Mouse (Mus musculus) forebrain, embryonic 10.5 days (tissue): ENCODE measurements around the gene Gsto1. TPM values are rescaled to one million over a fixed set of nuclear protein-coding genes. Genes with fewer than 3 reads are reported as not detected.

Source experiments
- DNase-seq: peaks from one replicate; pipeline ENCODE4 v3.0.0-alpha.2; 2017; ENCODE audit warnings: low spot score; ENCODE audit errors: extremely low spot score
- H3K27ac ChIP-seq: fragments of 300-500 bp; sonication (generic); 2 replicates; pipeline ENCODE4 v1.5.1; 2016; ENCODE audit warnings: mild to moderate bottlenecking
- H3K27me3 ChIP-seq: fragments of 300-500 bp; sonication (generic); 2 replicates; pipeline ENCODE4 v1.6.1; 2016; ENCODE audit warnings: mild to moderate bottlenecking; ENCODE audit not compliant: poor library complexity, severe bottlenecking
- H3K36me3 ChIP-seq: fragments of 300-500 bp; sonication (generic); replicated peaks from 2 replicates; pipeline ENCODE4 v1.6.1; 2016; ENCODE audit warnings: mild to moderate bottlenecking, moderate library complexity
- H3K4me1 ChIP-seq: fragments of 300-500 bp; sonication (generic); 2 replicates; pipeline ENCODE4 v1.6.1; 2016
- H3K4me3 ChIP-seq: fragments of 300-500 bp; sonication (generic); 2 replicates; pipeline ENCODE4 v1.5.1; 2016; ENCODE audit warnings: mild to moderate bottlenecking, moderate library complexity
- H3K9me3 ChIP-seq: fragments of 300-500 bp; sonication (generic); 2 replicates; pipeline ENCODE4 v1.6.1; 2016; ENCODE audit warnings: mild to moderate bottlenecking, moderate library complexity
- WGBS: fragments of 180-500 bp; shearing (Covaris S2); methylation state at CpG from one replicate; pipeline ENCODE4 v1.1.7; 2016; 5-methylcytosine and 5-hydroxymethylcytosine counted together
- polyA plus RNA-seq: library from polyadenylated mRNA; unstranded; fragments of >200 nt; fragmentation: Nextera tagmentation; extraction: Ambion mirVana; gene quantifications from 2 replicates; pipeline ENCODE4 v1.2.1, GENCODE M21; 2016

Gsto1 gene
- polyA plus RNA-seq, 1 experiment from 2014 or later: 120 TPM

GRCm38 (mm10) chr19:47903679-47904078 is 48.9 kb downstream of the Gsto1 start:
- no peak for DNase-seq
- Histone ChIP-seq H3K27ac (no peak overlapping the region), H3K36me3 (peaks cover 25% of the 10 kb centered on the region), H3K9me3 (no peaks in the 10 kb centered on the region), H3K27me3 (no peaks in the 10 kb centered on the region), H3K4me3 (no peak overlapping the region), H3K4me1 (peaks cover 45% of the 10 kb centered on the region)
- WGBS: 57% methylated on average over 4 of the region's 4 CpGs

GRCm38 (mm10) chr19:47905081-47905480 is 50.3 kb downstream of the Gsto1 start:
- 0 out of 2 replicates have a peak overlapping the region, but pooled peaks have one; percentile 1 for H3K27ac ChIP-seq
- WGBS: 93% methylated on average over 4 of the region's 4 CpGs
- H3K36me3 ChIP-seq: peaks cover 17% of the 10 kb centered on the region
- DNase-seq: no peak
- H3K9me3 ChIP-seq: no peaks in the 10 kb centered on the region
- H3K4me1 ChIP-seq: peaks cover 59% of the 10 kb centered on the region
- no peak overlapping the region for H3K4me3 ChIP-seq
- no peaks in the 10 kb centered on the region for H3K27me3 ChIP-seq

GRCm38 (mm10) chr19:47905603-47906002 is 50.8 kb downstream of the Gsto1 start:
- Histone ChIP-seq H3K27me3 (no peaks in the 10 kb centered on the region), H3K27ac (0 out of 2 replicates have a peak overlapping the region, but pooled peaks have one; percentile 1)

GRCm38 (mm10) chr19:47907596-47907995 is 52.8 kb downstream of the Gsto1 start:
- Histone ChIP-seq H3K9me3 (no peaks in the 10 kb centered on the region), H3K4me1 (peaks cover 65% of the 10 kb centered on the region), H3K27ac (no peak overlapping the region), H3K36me3 (peaks cover 32% of the 10 kb centered on the region), H3K4me3 (no peak overlapping the region), H3K27me3 (no peaks in the 10 kb centered on the region)
- DNase-seq: no peak
- 93% methylated on average over 9 of the region's 9 CpGs for WGBS

More at GRCm38 (mm10) chr19:47905603-47906002, 50.8 kb downstream of the Gsto1 start:
- Histone ChIP-seq H3K9me3 (no peaks in the 10 kb centered on the region), H3K4me1 (peaks cover 64% of the 10 kb centered on the region), H3K36me3 (peaks cover 16% of the 10 kb centered on the region), H3K4me3 (no peak overlapping the region)
- no peak for DNase-seq
- WGBS: 87% methylated on average over 5 of the region's 5 CpGs

DNA sequence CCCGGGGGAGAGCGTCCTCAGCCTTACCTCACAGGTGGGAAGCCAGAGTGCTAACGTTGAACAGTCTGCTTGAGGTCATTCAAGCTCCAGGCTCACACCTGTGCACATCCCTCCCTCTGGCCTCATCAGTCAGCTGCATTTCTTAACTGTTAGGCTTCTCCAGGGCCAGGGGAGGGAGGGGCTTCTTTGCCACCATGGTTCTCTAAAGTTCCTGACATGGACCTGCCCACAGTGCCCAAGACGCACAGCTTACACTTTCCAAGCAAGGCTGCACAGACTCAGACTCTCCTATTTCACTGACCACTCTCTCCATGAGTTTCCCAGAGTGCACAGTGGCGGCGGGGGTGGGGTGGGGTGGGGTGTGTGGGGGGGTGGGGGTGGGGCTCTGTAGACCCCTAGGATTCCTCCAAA is 54.2 kb downstream of the Gsto1 start:
- peak overlapping the region; percentile 53 for H3K4me3 ChIP-seq
- peak overlapping the region; percentile 98 for H3K27ac ChIP-seq
- no peaks in the 10 kb centered on the region for H3K9me3 ChIP-seq
- no peak for DNase-seq
- 26% methylated on average over 6 of the region's 6 CpGs for WGBS
- H3K27me3 ChIP-seq: no peaks in the 10 kb centered on the region
- H3K4me1 ChIP-seq: peaks cover 54% of the 10 kb centered on the region
- peaks cover 38% of the 10 kb centered on the region for H3K36me3 ChIP-seq

DNA sequence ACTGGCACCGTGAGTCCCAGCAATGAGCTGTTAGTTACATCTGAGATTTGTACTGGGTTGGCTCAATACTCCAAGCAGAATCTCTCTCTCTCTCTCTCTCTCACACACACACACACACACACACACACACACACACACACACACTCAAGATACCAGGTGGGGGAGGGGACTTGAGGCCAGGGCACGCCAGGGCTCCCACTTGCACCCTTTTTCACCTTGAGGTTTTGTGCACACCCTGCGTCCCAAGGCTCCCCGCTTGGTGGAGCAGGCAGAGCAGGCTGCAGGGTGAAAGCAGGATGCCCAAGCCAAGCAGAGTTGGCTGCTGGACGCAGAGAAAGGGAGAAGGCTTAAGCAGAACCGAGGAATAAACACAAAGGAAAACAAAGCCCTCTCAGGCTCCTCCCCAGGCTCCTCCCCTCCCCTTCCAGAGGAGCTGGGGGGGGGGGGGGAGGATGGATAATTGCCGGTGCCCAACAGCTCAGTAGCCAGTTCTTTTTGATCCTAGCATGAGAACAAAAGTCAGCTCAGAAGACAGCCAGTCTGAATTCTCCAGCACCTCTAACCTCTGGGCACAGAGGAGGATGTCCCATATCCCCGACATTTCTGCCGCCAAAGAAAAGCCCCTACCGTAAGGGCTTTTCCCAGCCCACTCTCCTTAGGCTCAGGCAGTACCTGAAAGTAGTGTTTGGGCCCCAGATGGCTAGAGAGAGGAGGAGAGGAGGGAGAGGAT is 54.8 kb downstream of the Gsto1 start:
- DNase-seq: peak; percentile 79
- no peaks in the 10 kb centered on the region for H3K9me3 ChIP-seq
- no peaks in the 10 kb centered on the region for H3K27me3 ChIP-seq
- 2% methylated on average over 10 of the region's 10 CpGs for whole genome bisulfite sequencing
- H3K4me3 ChIP-seq: peak overlapping the region; percentile 53
- peaks cover 37% of the 10 kb centered on the region for H3K36me3 ChIP-seq
- peak overlapping the region; percentile 98 for H3K27ac ChIP-seq
- peaks cover 53% of the 10 kb centered on the region for H3K4me1 ChIP-seq

GRCm38 (mm10) chr19:47910117-47910618 is 55.4 kb downstream of the Gsto1 start:
- H3K4me1 ChIP-seq: peaks cover 51% of the 10 kb centered on the region
- H3K36me3 ChIP-seq: peaks cover 35% of the 10 kb centered on the region
- WGBS: 36% methylated on average over 4 of the region's 4 CpGs
- H3K4me3 ChIP-seq: peak overlapping the region; percentile 53
- DNase-seq: no peak
- no peaks in the 10 kb centered on the region for H3K9me3 ChIP-seq
- H3K27ac ChIP-seq: peak overlapping the region; percentile 98
- no peaks in the 10 kb centered on the region for H3K27me3 ChIP-seq

- WGBS: 92% methylated on average over 4 of the region's 4 CpGs
- Histone ChIP-seq H3K36me3 (peaks cover 35% of the 10 kb centered on the region), H3K9me3 (no peaks in the 10 kb centered on the region), H3K4me3 (no peak overlapping the region), H3K4me1 (peaks cover 47% of the 10 kb centered on the region), H3K27me3 (no peaks in the 10 kb centered on the region), H3K27ac (peak overlapping the region; percentile 98)
- DNase-seq: no peak
These were observed 56.0 kb downstream of the Gsto1 start for GRCm38 (mm10) chr19:47910751-47911150.

DNA sequence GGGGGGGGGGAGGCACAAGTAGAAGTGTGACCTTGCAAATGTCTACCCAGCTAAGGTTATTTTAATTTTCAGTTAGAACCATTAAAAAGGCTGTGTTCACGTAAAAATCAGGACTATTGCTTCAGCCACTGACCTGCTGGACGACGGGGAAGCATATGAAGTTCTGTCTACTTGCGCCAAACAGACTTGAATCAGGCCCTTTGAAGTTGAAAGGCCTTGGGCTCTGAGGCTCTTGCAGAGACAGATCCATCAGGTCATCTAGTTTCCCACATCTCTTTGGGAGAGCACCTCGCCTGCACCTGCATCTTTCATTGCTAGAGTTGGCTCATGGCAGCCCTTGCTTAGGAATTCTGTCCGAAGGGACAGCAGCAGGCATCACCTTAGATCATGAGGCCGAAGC is 58.6 kb downstream of the Gsto1 start:
- Histone ChIP-seq H3K4me3 (no peak overlapping the region), H3K9me3 (no peaks in the 10 kb centered on the region), H3K36me3 (peaks cover 24% of the 10 kb centered on the region), H3K27me3 (no peaks in the 10 kb centered on the region), H3K27ac (no peak overlapping the region), H3K4me1 (peaks cover 69% of the 10 kb centered on the region)
- WGBS: 90% methylated on average over 7 of the region's 7 CpGs
- no peak for DNase-seq

DNA sequence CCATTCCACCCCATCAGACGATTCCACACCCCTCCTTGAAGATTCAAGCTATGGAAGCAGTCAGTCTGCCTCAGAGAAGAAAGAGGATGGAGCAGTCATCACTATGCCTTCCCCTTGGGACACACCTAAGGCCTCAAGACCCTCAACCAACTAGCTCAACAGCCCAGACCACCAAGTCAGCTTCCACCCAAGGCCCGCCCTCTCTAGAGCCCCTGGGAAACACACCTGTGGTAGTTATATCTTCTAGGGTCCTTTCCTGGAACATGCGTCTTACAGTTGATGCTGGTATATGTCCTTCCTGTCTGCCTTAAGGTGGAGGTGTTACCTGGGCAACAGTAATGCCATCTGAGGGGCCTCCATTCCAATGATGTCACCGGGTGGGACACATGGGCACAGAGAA is 59.4 kb downstream of the Gsto1 start:
- H3K27me3 ChIP-seq: no peaks in the 10 kb centered on the region
- 88% methylated on average over 4 of the region's 4 CpGs for WGBS
- H3K9me3 ChIP-seq: no peaks in the 10 kb centered on the region
- peaks cover 24% of the 10 kb centered on the region for H3K36me3 ChIP-seq
- no peak overlapping the region for H3K4me3 ChIP-seq
- H3K27ac ChIP-seq: no peak overlapping the region
- DNase-seq: no peak
- peaks cover 63% of the 10 kb centered on the region for H3K4me1 ChIP-seq

Other genes with a start within 250 kb of the Gsto1 start
- gene Col17a1, start 162.9 kb upstream of the Gsto1 start, polyA plus RNA-seq: 0.21 and 0.22 TPM in 2 replicates
- 290 and 317 TPM in 2 replicates for gene Sfr1, start 123.3 kb upstream of the Gsto1 start, polyA plus RNA-seq
- 0.76 and 0.81 TPM in 2 replicates for gene Gsto2, start 10.6 kb downstream of the Gsto1 start, polyA plus RNA-seq
- gene Cfap43, start 64.3 kb downstream of the Gsto1 start, polyA plus RNA-seq: 0.05 and 0.06 TPM in 2 replicates
- 21.2 and 21.9 TPM in 2 replicates for gene Itprip, start 64.3 kb downstream of the Gsto1 start, polyA plus RNA-seq
- 0.06 TPM in 1 of 2 replicates, not detected in the other for gene Cfap58, start 82.7 kb downstream of the Gsto1 start, polyA plus RNA-seq